Mouse (Mus musculus) hindbrain, embryonic 13.5 days (tissue): ENCODE results near the gene Gphn. TPM values are rescaled to one million over a fixed set of nuclear protein-coding genes. Genes with fewer than 3 reads are reported as not detected.

Experiments used
- ATAC-seq: fragments of 200-750 bp; cut with Nextera tagmentation; 2 replicates; pipeline ENCODE4 v1.8.0; 2017; ENCODE audit warnings: moderate TSS enrichment; ENCODE audit not compliant: low FRiP score
- H3K27ac ChIP-seq: fragments of 300-500 bp; sonication (generic); 2 replicates; pipeline ENCODE4 v1.5.1; 2015; ENCODE audit warnings: inconsistent platforms, mild to moderate bottlenecking, moderate library complexity
- H3K27me3 ChIP-seq: fragments of 300-500 bp; sonication (generic); 2 replicates; pipeline ENCODE4 v1.6.1; 2015; ENCODE audit warnings: mild to moderate bottlenecking, inconsistent platforms
- H3K36me3 ChIP-seq: fragments of 300-500 bp; sonication (generic); 2 replicates; pipeline ENCODE4 v1.6.1; 2015; ENCODE audit warnings: mild to moderate bottlenecking, inconsistent platforms
- H3K4me1 ChIP-seq: fragments of 300-500 bp; sonication (generic); replicated peaks from 2 replicates; pipeline ENCODE4 v1.6.1; 2015; ENCODE audit warnings: inconsistent platforms
- H3K4me2 ChIP-seq: fragments of 300-500 bp; sonication (generic); 2 replicates; pipeline ENCODE4 v1.6.1; 2015; ENCODE audit warnings: inconsistent platforms, mild to moderate bottlenecking, moderate library complexity
- H3K4me3 ChIP-seq: fragments of 300-500 bp; sonication (generic); 2 replicates; pipeline ENCODE4 v1.5.1; 2015; ENCODE audit warnings: mild to moderate bottlenecking, inconsistent platforms
- H3K9ac ChIP-seq: fragments of 300-500 bp; sonication (generic); 2 replicates; pipeline ENCODE4 v1.6.1; 2015; ENCODE audit warnings: mild to moderate bottlenecking, inconsistent platforms
- H3K9me3 ChIP-seq: fragments of 300-500 bp; sonication (generic); 2 replicates; pipeline ENCODE4 v1.6.1; 2016; ENCODE audit warnings: inconsistent platforms
- WGBS: fragments of 180-500 bp; shearing (Covaris S2); methylation state at CpG from one replicate; pipeline ENCODE4 v1.1.7; 2015; 5-methylcytosine and 5-hydroxymethylcytosine counted together
- polyA plus RNA-seq: library from polyadenylated mRNA; unstranded; fragments of >200 nt; fragmentation: Nextera tagmentation; extraction: Ambion mirVana; gene quantifications from 2 replicates; pipeline ENCODE4 v1.2.1, GENCODE M21; 2015

The Gphn gene
- polyA plus RNA-seq, 1 experiment from 2014 or later = 37.4 TPM

DNA sequence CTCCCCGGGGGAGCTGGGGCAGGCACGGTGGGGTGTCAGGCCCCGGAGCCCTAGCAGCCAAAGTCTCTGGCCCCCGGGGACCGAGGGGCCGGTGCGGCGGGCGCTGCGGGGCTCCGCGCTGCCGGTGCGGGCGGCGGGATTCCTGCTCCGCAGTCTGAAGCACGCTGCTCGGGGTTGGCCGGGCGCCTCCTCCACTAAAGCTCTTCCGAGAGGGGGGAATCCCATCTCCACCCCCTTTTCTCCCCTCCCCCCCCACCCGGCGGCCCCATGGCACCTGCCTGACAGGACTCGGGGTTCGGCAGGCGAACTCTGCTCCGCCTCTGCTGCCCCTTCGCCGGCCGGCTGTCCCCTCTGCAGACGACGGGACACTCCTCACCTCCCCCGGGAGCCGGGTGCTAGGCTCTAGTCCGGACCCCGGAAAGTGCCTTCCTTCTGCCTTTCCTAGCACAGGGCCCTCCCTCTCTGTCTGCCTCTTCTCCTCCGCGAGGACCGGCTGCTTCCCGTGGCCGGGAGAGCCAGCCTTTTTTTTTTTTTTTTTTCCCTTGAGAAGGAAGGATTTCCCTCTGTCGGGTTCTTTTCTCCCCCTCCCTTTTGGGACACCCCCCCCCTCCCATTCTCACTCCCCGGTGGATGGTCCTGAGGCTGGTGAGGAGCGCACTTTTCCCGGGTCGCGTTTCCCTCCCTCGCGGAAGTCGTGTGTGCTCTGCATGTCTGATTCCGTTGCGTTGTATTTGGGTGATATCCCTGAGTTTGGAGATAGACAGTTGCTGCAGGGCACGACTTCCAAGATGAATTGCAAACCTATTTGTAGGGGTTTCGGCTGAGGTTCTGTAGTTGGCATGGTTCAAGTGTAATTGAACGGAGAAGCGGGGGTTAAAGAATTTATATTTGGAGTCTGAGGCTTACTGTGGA is 1.1 kb downstream of the Gphn start:
- H3K4me1 ChIP-seq = peaks cover 9% of the 10 kb centered on the region
- ATAC-seq = peak; percentile 28
- no peaks in the 10 kb centered on the region for H3K27me3 ChIP-seq
- peak overlapping the region; percentile 73 for H3K4me2 ChIP-seq
- H3K4me3 ChIP-seq = peak overlapping the region; percentile 95
- H3K9me3 ChIP-seq = no peaks in the 10 kb centered on the region
- whole genome bisulfite sequencing = 0% methylated on average over 47 of the region's 57 CpGs
- peak overlapping the region; percentile 99 for H3K27ac ChIP-seq
- peak overlapping the region; percentile 96 for H3K9ac ChIP-seq
- no peaks in the 10 kb centered on the region for H3K36me3 ChIP-seq

DNA sequence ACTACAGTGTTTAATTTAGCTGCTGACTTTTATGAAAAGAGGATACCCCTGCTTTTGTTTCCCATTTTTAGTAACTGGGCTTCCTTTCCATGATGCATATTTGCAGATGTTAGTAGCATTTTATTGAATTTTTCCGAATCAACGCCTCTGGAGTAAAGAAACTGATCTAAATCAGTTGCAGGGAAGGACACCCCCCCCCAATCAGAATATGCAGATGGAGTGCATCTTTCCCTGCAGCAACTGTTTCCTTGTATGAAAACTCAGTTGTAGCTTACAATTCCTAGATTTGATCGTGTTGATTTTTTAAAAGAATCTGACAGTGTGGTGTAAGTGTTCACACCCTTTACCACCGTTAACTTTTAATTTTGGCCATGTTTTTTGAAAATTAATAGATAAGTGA is 2.0 kb downstream of the Gphn start:
- no peaks in the 10 kb centered on the region for H3K36me3 ChIP-seq
- WGBS = 39% methylated on average over 4 of the region's 4 CpGs
- H3K27me3 ChIP-seq = no peaks in the 10 kb centered on the region
- H3K4me3 ChIP-seq = peak overlapping the region; percentile 95
- H3K9me3 ChIP-seq = no peaks in the 10 kb centered on the region
- H3K9ac ChIP-seq = peak overlapping the region; percentile 96
- H3K4me2 ChIP-seq = peak overlapping the region; percentile 73
- ATAC-seq = no peak
- peaks cover 9% of the 10 kb centered on the region for H3K4me1 ChIP-seq
- H3K27ac ChIP-seq = no peak overlapping the region

DNA sequence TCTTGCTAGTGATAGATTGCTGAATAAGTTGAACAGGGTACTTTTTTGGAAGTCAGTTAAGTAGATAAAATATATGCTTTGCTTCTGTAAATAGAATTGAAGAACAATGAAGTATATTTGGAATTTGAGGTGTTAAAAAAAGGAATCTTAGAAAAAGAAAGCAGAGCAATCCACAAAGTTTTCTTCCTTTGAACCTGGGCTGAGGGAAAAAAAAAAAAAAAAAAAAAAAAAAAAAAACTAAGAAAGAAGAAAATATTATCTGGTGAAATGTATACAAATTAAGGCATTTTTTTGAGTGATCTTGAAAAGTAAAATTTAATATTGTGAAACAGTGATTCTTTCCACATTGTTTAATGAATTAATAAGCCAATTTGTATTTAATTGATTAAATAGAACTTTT is 6.4 kb downstream of the Gphn start:
- Histone ChIP-seq H3K27me3 (no peaks in the 10 kb centered on the region), H3K27ac (no peak overlapping the region), H3K4me1 (peaks cover 9% of the 10 kb centered on the region), H3K9me3 (no peaks in the 10 kb centered on the region), H3K4me2 (no peak overlapping the region), H3K9ac (no peak overlapping the region), H3K4me3 (no peak overlapping the region), H3K36me3 (no peaks in the 10 kb centered on the region)
- ATAC-seq = no peak

DNA sequence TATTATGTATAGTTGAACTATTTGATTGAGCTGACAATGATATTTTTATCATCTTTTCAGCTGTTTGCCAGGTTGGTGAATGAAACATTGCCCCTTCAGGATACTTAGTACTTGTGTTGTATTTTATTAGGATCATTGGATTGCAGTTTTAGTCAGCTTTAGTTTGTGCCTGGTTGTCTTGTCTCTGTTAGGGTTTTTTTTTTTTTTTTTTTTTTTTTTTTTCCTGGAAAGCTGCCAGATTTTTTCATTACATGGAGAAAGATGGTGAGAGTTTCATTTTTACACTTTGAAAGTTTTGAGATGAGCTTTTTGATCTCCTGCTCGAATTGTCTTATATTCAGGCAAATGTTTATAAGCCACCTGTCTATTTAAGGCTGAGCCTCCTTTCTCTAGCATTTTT is 22.2 kb downstream of the Gphn start:
- Histone ChIP-seq H3K27me3 (no peaks in the 10 kb centered on the region), H3K4me2 (no peak overlapping the region), H3K36me3 (no peaks in the 10 kb centered on the region), H3K27ac (no peak overlapping the region), H3K4me1 (no peaks in the 10 kb centered on the region), H3K9me3 (no peaks in the 10 kb centered on the region), H3K9ac (no peak overlapping the region), H3K4me3 (no peak overlapping the region)
- 85% methylated on average over 1 of the region's 1 CpGs for WGBS
- ATAC-seq = no peak

DNA sequence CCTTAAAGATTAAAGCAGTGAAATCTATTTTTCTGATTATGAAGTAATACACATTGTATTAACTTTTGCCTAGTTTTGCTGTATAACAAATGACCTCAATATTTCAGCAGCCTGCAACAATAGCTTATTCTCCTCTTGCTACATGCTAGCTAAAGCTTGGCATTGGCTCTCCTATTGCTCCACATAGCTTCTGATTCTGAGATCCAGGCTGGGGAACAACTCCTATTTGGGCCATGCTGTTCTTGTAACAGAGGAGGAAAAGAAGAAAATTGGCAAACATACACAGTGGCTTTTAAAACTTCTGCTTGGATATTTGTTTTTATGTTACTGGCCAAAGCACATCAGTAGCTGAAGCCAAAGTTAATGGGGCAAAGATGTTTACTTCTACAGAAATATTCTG is 23.0 kb downstream of the Gphn start:
- Histone ChIP-seq H3K4me3 (no peak overlapping the region), H3K4me2 (no peak overlapping the region), H3K36me3 (no peaks in the 10 kb centered on the region), H3K27ac (no peak overlapping the region), H3K4me1 (no peaks in the 10 kb centered on the region), H3K9ac (no peak overlapping the region), H3K9me3 (no peaks in the 10 kb centered on the region), H3K27me3 (no peaks in the 10 kb centered on the region)
- no peak for ATAC-seq

DNA sequence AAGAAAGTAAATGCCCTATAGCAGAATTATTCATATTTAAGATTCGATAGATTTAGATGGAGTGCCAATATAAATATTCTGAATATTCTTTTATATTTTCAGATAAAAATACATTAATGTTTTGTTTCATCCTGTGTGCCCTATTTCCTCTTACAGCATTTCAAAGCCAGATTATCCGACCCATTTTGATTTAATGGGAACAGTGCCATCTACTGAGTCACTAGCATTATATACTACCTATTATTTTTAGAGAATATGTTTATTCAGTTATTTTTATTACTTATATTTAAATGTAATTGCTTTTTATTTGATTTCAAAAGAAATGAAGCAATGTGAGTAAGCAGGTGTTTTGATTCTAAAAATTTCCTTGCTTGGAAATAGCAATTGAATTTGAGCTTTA is 51.2 kb downstream of the Gphn start:
- no peak overlapping the region for H3K27ac ChIP-seq
- peaks cover 4% of the 10 kb centered on the region; the same call in 1 of the 2 replicates for H3K9me3 ChIP-seq
- H3K4me3 ChIP-seq = no peak overlapping the region
- H3K27me3 ChIP-seq = no peaks in the 10 kb centered on the region
- 81% methylated on average over 2 of the region's 2 CpGs for WGBS
- no peak for ATAC-seq
- no peak overlapping the region for H3K9ac ChIP-seq
- H3K36me3 ChIP-seq = no peaks in the 10 kb centered on the region
- H3K4me2 ChIP-seq = no peak overlapping the region
- H3K4me1 ChIP-seq = no peaks in the 10 kb centered on the region

DNA sequence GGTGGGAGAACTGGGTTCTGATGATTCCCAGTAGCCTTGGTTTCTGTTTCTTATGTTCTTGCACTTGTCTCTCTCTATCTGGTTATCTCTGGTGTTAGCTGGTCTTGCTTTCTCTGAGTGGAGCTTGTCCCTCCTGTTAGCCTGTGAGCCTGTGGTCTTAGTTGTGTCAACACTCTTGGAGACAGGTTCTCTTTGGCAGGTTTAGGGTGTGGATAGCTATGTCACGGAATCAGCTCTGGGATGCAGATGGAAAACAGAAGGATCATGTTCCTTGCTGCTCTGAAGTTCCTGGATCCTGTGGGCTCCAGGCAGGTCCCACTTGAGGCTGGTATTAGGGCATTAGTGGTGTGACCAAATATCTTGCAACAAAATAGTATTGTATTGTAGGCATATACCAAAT is 64.2 kb downstream of the Gphn start:
- no peak overlapping the region for H3K4me3 ChIP-seq
- H3K4me2 ChIP-seq = no peak overlapping the region
- ATAC-seq = no peak
- no peaks in the 10 kb centered on the region for H3K9me3 ChIP-seq
- WGBS = 85% methylated on average over 1 of the region's 1 CpGs
- H3K27me3 ChIP-seq = no peaks in the 10 kb centered on the region
- H3K9ac ChIP-seq = no peak overlapping the region
- H3K27ac ChIP-seq = no peak overlapping the region
- no peaks in the 10 kb centered on the region for H3K36me3 ChIP-seq
- H3K4me1 ChIP-seq = no peaks in the 10 kb centered on the region

DNA sequence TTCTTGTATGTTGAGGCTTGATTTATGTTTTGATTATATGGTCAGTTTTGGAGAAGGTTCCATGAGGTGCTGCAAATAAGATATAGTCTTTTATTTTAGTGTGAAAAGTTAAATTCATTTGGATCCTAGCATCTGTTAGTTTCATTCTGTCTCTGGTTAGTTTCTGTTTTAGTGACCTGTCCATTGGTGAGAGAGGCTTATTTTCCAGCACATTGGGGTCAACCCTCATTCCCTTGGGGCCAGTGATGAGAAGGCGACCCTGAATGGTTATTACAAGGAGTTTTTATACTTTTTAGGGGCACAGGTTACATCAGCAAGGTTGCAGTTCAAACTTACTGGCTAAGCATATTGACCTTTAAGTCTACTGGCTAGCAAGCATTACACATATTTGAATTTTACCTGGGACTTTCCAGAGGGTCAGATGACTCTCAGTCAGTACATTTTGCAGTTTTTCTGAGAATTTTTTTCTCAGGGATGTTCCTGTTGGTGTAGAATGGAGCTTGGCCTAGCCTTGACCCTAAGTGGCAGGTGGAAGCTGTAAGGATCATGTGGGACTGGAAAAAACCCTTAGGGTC is 72.7 kb downstream of the Gphn start:
- H3K9me3 ChIP-seq = no peaks in the 10 kb centered on the region
- H3K36me3 ChIP-seq = no peaks in the 10 kb centered on the region
- no peaks in the 10 kb centered on the region for H3K4me1 ChIP-seq
- H3K4me2 ChIP-seq = no peak overlapping the region
- no peaks in the 10 kb centered on the region for H3K27me3 ChIP-seq
- WGBS = 87% methylated on average over 1 of the region's 1 CpGs
- no peak for ATAC-seq
- H3K27ac ChIP-seq = no peak overlapping the region
- no peak overlapping the region for H3K4me3 ChIP-seq
- H3K9ac ChIP-seq = no peak overlapping the region

DNA sequence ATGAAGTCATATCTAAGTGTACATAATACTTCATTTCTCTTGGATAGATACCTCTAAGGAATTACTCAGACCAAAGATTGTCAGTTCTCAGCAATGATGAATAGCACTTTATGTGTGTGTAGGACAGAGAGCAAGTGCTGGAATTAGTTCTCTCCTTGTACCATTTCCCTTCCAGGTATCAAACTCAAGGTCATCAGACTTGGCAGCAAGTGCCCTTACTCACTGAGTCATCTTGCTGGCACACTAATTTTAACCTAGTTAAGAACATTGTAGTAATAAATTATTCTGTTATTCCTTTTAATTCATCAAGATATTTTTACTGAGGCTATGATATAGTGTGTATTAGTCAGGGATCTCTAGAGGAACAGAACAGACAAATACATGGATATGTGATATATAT is 88.9 kb downstream of the Gphn start:
- Histone ChIP-seq H3K27ac (no peak overlapping the region), H3K27me3 (no peaks in the 10 kb centered on the region), H3K4me1 (no peaks in the 10 kb centered on the region), H3K4me3 (no peak overlapping the region), H3K4me2 (no peak overlapping the region), H3K36me3 (peaks cover 6% of the 10 kb centered on the region), H3K9me3 (no peaks in the 10 kb centered on the region), H3K9ac (no peak overlapping the region)
- no peak for ATAC-seq

DNA sequence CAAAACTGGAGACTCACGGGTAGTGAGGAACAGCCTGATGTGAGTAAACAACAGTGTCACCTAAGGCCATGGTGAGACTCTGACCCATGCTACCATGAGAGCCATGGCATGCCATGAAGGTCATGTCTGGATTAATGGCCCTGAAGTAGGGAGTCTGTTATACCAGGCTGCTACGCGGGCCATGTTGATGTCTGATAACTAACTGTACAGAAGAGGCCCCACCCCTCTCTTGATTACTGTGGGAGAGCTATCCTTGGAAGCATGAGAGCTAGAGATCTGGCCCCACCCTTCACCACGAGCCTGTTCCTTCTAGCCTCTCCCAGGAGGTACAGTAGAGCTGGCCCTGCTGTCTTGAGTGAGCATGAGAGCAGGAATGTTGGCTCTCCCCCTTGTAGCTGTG is 101.8 kb downstream of the Gphn start:
- H3K27me3 ChIP-seq = no peaks in the 10 kb centered on the region
- no peaks in the 10 kb centered on the region for H3K9me3 ChIP-seq
- 90% methylated on average over 4 of the region's 4 CpGs for WGBS
- no peak for ATAC-seq
- H3K36me3 ChIP-seq = no peaks in the 10 kb centered on the region
- H3K4me1 ChIP-seq = no peaks in the 10 kb centered on the region
- H3K4me2 ChIP-seq = no peak overlapping the region
- no peak overlapping the region for H3K4me3 ChIP-seq
- H3K27ac ChIP-seq = no peak overlapping the region
- H3K9ac ChIP-seq = no peak overlapping the region

DNA sequence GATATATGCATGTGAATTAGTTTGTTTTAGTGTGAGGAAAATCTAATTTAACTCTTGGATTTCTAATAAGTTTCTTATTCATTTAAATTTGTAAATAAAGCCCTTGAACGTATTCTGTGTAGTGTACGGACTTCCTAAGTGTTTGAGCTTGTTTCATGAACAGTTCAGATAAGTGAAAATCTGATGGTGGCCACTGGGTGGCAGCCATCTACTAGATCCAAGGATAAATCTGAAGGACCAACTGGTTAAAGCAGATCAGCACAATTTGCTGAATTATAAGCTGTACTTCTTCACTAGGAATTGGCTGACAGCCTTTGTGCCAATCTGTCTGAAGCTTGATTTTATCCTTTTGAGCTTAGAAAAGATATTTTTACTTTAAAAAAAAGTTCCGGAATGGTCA is 105.9 kb downstream of the Gphn start:
- Histone ChIP-seq H3K4me2 (no peak overlapping the region), H3K27ac (no peak overlapping the region), H3K27me3 (no peaks in the 10 kb centered on the region), H3K4me3 (no peak overlapping the region), H3K36me3 (no peaks in the 10 kb centered on the region), H3K9me3 (no peaks in the 10 kb centered on the region), H3K4me1 (no peaks in the 10 kb centered on the region), H3K9ac (no peak overlapping the region)
- 73% methylated on average over 3 of the region's 3 CpGs for WGBS
- 0 out of 2 replicates have a peak, but pooled peaks have one; percentile 52 for ATAC-seq

DNA sequence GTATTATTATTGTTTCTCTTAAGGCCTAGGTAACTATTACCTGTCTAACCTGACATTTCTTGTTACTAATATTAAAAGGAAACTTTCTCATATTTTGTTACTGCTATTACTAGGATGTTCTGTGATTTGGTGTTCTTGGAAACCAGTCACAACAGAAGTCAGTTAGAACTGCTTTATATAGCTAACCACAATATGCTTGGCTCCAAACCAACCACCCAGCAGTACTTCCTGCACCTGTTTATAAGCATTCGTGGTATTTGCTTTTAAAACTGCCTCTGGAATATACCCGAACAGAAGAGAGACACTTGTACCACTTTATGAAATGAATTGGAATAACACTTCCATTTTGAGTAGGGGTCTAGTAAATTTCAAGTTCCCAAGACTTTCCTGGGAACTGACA is 130.3 kb downstream of the Gphn start:
- H3K27me3 ChIP-seq = no peaks in the 10 kb centered on the region
- no peak overlapping the region for H3K9ac ChIP-seq
- no peak for ATAC-seq
- H3K4me2 ChIP-seq = no peak overlapping the region
- H3K27ac ChIP-seq = no peak overlapping the region
- no peaks in the 10 kb centered on the region for H3K4me1 ChIP-seq
- no peak overlapping the region for H3K4me3 ChIP-seq
- no peaks in the 10 kb centered on the region for H3K9me3 ChIP-seq
- no peaks in the 10 kb centered on the region for H3K36me3 ChIP-seq
- WGBS = 92% methylated on average over 2 of the region's 2 CpGs

DNA sequence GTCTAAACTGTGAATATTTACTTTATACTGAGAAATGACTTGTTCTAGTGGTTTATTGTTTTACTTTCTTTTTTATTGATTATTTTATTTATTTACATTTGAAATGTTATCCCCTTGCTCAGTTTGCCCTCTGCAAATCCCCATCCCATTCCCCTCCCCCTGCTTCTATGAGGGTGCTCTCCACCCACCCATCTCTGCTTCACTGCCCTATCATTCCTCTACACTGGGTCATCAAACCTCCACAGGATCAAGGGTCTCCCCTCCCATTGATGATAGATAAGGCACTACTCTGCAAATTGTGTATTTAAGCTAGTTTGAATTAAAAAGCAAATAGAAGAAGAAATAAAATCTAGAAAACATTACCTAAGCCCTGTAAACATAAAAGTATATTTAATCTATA is 163.1 kb downstream of the Gphn start:
- ATAC-seq = no peak
- H3K9ac ChIP-seq = no peak overlapping the region
- H3K36me3 ChIP-seq = peaks cover 3% of the 10 kb centered on the region; the same call in 1 of the 2 replicates
- H3K9me3 ChIP-seq = no peaks in the 10 kb centered on the region
- no peak overlapping the region for H3K27ac ChIP-seq
- no peaks in the 10 kb centered on the region for H3K27me3 ChIP-seq
- H3K4me2 ChIP-seq = no peak overlapping the region
- no peak overlapping the region for H3K4me3 ChIP-seq
- no peaks in the 10 kb centered on the region for H3K4me1 ChIP-seq
